Mouse (Mus musculus) hindbrain, postnatal 0 days (tissue): ENCODE data around the gene Esrra. TPM values are rescaled to one million over a fixed set of nuclear protein-coding genes. Genes with fewer than 3 reads are reported as not detected.

Experiments used
- ATAC-seq: fragments of 200-750 bp; cut with Nextera tagmentation; 2 replicates; pipeline ENCODE4 v1.8.0; 2017; ENCODE audit warnings: mild to moderate bottlenecking, moderate TSS enrichment, moderate library complexity
- DNase-seq: peaks from one replicate; pipeline ENCODE4 v3.0.0-alpha.2; 2015; ENCODE audit warnings: low spot score
- H3K27ac ChIP-seq: fragments of 300-500 bp; sonication (generic); 2 replicates; pipeline ENCODE4 v1.5.1; 2014; ENCODE audit warnings: mild to moderate bottlenecking
- H3K27me3 ChIP-seq: fragments of 300-500 bp; sonication (generic); 2 replicates; pipeline ENCODE4 v1.6.1; 2014; ENCODE audit warnings: low read length, mixed read lengths; ENCODE audit not compliant: insufficient read depth
- H3K36me3 ChIP-seq: fragments of 300-500 bp; sonication (generic); 2 replicates; pipeline ENCODE4 v1.6.1; 2014; ENCODE audit warnings: low read length, mixed read lengths; ENCODE audit not compliant: insufficient read depth
- H3K4me1 ChIP-seq: fragments of 300-500 bp; sonication (generic); 2 replicates; pipeline ENCODE4 v1.6.1; 2014; ENCODE audit warnings: antibody characterized with exemption, low read length, mixed read lengths; ENCODE audit not compliant: insufficient read depth
- H3K4me2 ChIP-seq: fragments of 300-500 bp; sonication (generic); 2 replicates; pipeline ENCODE4 v1.6.1; 2014; ENCODE audit warnings: low read depth, mild to moderate bottlenecking, low read length, moderate library complexity, mixed read lengths
- H3K4me3 ChIP-seq: fragments of 300-500 bp; sonication (generic); 2 replicates; pipeline ENCODE4 v1.5.1; 2014; ENCODE audit warnings: low read length
- H3K9ac ChIP-seq: fragments of 300-500 bp; sonication (generic); replicated peaks from 2 replicates; pipeline ENCODE4 v1.6.1; 2014; ENCODE audit warnings: mild to moderate bottlenecking, low read length, moderate library complexity, mixed read lengths
- H3K9me3 ChIP-seq: fragments of 300-500 bp; sonication (generic); 2 replicates; pipeline ENCODE4 v1.6.1; 2016; ENCODE audit warnings: low read length, mixed read lengths
- CTCF ChIP-seq: IDR thresholded peaks from 2 replicates; pipeline ENCODE4 v1.5.1; 2016; ENCODE audit warnings: antibody characterized with exemption, control low read depth, low read depth
- WGBS: fragments of 180-500 bp; shearing (Covaris S2); extraction: QIAGEN DNeasy Blood & Tissue Kit; methylation state at CpG from one replicate; pipeline ENCODE4 v1.1.7; 2014; 5-methylcytosine and 5-hydroxymethylcytosine counted together
- polyA plus RNA-seq: library from polyadenylated mRNA; unstranded; fragments of >200 nt; fragmentation: Nextera tagmentation; extraction: Ambion mirVana; gene quantifications from 2 replicates; pipeline ENCODE4 v1.2.1, GENCODE M21; 2015
- total RNA-seq: library from RNA; depleted of rRNA; stranded (reverse); fragments of >200 nt; gene quantifications from 2 replicates; pipeline ENCODE4 v1.2.3, GENCODE M21; 2014

Esrra gene
- total and polyA plus RNA-seq, 2 experiments from 2014 or later, result 12.3 to 61.6 TPM

GRCm38 (mm10) chr19:6936299-6936698 is 14.7 kb upstream of the Esrra start:
- no peak overlapping the region for H3K4me2 ChIP-seq
- H3K4me3 ChIP-seq, result no peak overlapping the region
- DNase-seq (peak; percentile 31), ATAC-seq (no peak)
- peaks cover 6% of the 10 kb centered on the region for H3K27me3 ChIP-seq
- H3K36me3 ChIP-seq, result no peaks in the 10 kb centered on the region
- H3K9me3 ChIP-seq, result no peaks in the 10 kb centered on the region
- H3K27ac ChIP-seq, result no peak overlapping the region
- WGBS, result 27% methylated on average over 3 of the region's 3 CpGs
- TF ChIP-seq CTCF, result peak; percentile 55
- no peak overlapping the region for H3K9ac ChIP-seq
- peaks cover 26% of the 10 kb centered on the region for H3K4me1 ChIP-seq

- Histone ChIP-seq H3K4me2 (peak within 1 kb of the TSS; percentile 67), H3K4me1 (peaks cover 15% of the 10 kb centered on the region), H3K27me3 (peaks cover 6% of the 10 kb centered on the region), H3K27ac (peak within 1 kb of the TSS; percentile 41; the same call in 1 of the 2 replicates), H3K9ac (peak within 1 kb of the TSS; percentile 60), H3K4me3 (peak within 1 kb of the TSS; percentile 47), H3K36me3 (no peaks in the 10 kb centered on the region), H3K9me3 (no peaks in the 10 kb centered on the region)
- DNase-seq (no peak), ATAC-seq (0 out of 2 replicates have a peak, but pooled peaks have one; percentile 36)
- TF ChIP-seq CTCF, result no peak
- 7% methylated on average over 23 of the region's 23 CpGs for WGBS
Observed at GRCm38 (mm10) chr19:6934195-6934977, 12.8 kb upstream of the Esrra start, which contains the start of gene Kcnk4. Kcnk4 (minus strand) TSS chr19:6934515.

- ATAC-seq (peak; percentile 73), DNase-seq (peak; percentile 68)
- H3K27ac ChIP-seq, result peak overlapping the region; percentile 41; the same call in 1 of the 2 replicates
- 3% methylated on average over 58 of the region's 58 CpGs for WGBS
- H3K4me1 ChIP-seq, result peaks cover 9% of the 10 kb centered on the region
- H3K4me3 ChIP-seq, result peak overlapping the region; percentile 47
- H3K9me3 ChIP-seq, result no peaks in the 10 kb centered on the region
- no peak for TF ChIP-seq CTCF
- peaks cover 6% of the 10 kb centered on the region for H3K27me3 ChIP-seq
- no peaks in the 10 kb centered on the region for H3K36me3 ChIP-seq
- peak overlapping the region; percentile 67 for H3K4me2 ChIP-seq
- H3K9ac ChIP-seq, result peak overlapping the region; percentile 60
Observed at GRCm38 (mm10) chr19:6933436-6934194, 12.0 kb upstream of the Esrra start.

GRCm38 (mm10) chr19:6933102-6933435 is 11.5 kb upstream of the Esrra start:
- peak overlapping the region; percentile 47 for H3K4me3 ChIP-seq
- 27% methylated on average over 4 of the region's 4 CpGs for WGBS
- peak overlapping the region; percentile 60; the same call in 1 of the 2 replicates for H3K9ac ChIP-seq
- H3K9me3 ChIP-seq, result no peaks in the 10 kb centered on the region
- H3K36me3 ChIP-seq, result no peaks in the 10 kb centered on the region
- peaks cover 9% of the 10 kb centered on the region for H3K4me1 ChIP-seq
- peak overlapping the region; percentile 41; the same call in 1 of the 2 replicates for H3K27ac ChIP-seq
- DNase-seq (no peak), ATAC-seq (no peak)
- TF ChIP-seq CTCF, result no peak
- peaks cover 6% of the 10 kb centered on the region for H3K27me3 ChIP-seq
- peak overlapping the region; percentile 67 for H3K4me2 ChIP-seq

- no peak overlapping the region for H3K9ac ChIP-seq
- no peak overlapping the region for H3K4me3 ChIP-seq
- TF ChIP-seq CTCF, result no peak
- H3K27ac ChIP-seq, result no peak overlapping the region
- H3K4me2 ChIP-seq, result no peak overlapping the region
- H3K36me3 ChIP-seq, result no peaks in the 10 kb centered on the region
- H3K9me3 ChIP-seq, result no peaks in the 10 kb centered on the region
- DNase-seq (no peak), ATAC-seq (no peak)
- H3K4me1 ChIP-seq, result peaks cover 9% of the 10 kb centered on the region
- H3K27me3 ChIP-seq, result peaks cover 13% of the 10 kb centered on the region
- 71% methylated on average over 1 of the region's 1 CpGs for WGBS
Observed at GRCm38 (mm10) chr19:6932018-6932417, 10.4 kb upstream of the Esrra start.

- no peak for ATAC-seq
- H3K4me3 ChIP-seq, result no peak overlapping the region
- 0% methylated on average over 2 of the region's 2 CpGs for WGBS
- H3K4me1 ChIP-seq, result peaks cover 9% of the 10 kb centered on the region
- no peak for TF ChIP-seq CTCF
- no peak overlapping the region for H3K9ac ChIP-seq
- no peaks in the 10 kb centered on the region for H3K36me3 ChIP-seq
- no peak overlapping the region for H3K4me2 ChIP-seq
- no peak for DNase-seq
- H3K9me3 ChIP-seq, result no peaks in the 10 kb centered on the region
- no peak overlapping the region for H3K27ac ChIP-seq
- peaks cover 23% of the 10 kb centered on the region for H3K27me3 ChIP-seq
Observed at GRCm38 (mm10) chr19:6931002-6931401, 9.4 kb upstream of the Esrra start.
